Mouse (Mus musculus) layer of hippocampus, adult 9-11 months (tissue): Measurements from ENCODE around the gene Casc1.

Experiments
- DNase-seq: peaks from one replicate; pipeline ENCODE4 v3.0.0; 2022

Gene Casc1

DNA sequence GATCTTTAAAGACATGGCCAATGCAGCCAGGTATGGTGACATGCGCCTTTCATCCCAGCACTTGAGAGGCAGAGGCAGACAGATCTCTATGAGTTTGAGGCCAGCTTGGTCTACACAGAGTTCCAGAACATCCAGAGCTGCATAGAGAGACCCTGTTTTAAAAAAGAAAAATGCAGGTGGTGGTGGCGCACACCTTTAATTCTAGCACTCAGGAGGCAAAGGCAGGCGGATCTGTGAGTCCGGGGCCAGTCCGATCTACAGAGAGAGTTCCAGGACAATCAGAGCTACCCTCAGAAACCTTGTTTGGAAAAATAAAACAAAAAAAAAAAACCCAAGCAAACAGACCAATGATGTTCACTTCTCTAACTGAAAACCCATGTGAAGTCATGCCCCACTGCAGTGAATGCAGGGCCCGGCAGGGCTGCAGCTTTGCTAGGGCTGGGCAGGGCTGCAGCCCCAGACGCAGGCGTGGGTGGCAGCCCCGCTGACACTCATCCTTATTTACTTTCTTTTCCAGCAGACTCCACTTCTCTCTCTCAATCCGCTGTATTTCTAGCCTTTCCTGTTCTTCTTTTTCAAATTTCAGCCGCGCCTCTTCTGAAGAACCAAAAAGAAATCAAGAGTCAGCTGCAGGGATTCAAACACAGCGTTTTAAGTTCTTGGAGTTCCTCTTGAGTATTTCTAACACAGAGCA, 8.2 kb downstream of the Casc1 start:
- no peak for DNase-seq

- no peak for DNase-seq
These were observed 12.7 kb downstream of the Casc1 start for GRCm38 (mm10) chr6:145197949-145198686.

DNA sequence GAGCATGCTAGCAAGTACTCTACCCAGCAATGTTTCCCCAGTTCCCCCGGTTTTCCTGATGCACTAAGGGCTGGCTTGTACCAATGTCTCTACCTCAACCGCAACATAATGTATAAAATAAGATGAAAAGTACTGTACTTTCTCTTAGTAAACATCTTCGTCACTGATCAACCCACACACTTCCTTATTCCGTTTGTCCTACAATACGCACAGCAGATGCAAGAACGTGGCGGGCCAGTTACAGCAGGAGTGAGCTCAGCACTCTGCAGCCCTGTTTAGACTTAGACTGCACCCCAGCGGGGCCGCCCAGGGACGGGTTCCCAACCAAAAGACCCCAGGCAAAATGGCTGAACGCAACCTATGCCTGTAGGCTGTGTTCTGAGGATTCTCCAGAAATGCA, 17.4 kb downstream of the Casc1 start:
- DNase-seq = no peak

- no peak for DNase-seq
These were observed 17.8 kb downstream of the Casc1 start for GRCm38 (mm10) chr6:145193038-145193437.

GRCm38 (mm10) chr6:145187093-145188088, 23.4 kb downstream of the Casc1 start:
- DNase-seq = peak; percentile 71

DNA sequence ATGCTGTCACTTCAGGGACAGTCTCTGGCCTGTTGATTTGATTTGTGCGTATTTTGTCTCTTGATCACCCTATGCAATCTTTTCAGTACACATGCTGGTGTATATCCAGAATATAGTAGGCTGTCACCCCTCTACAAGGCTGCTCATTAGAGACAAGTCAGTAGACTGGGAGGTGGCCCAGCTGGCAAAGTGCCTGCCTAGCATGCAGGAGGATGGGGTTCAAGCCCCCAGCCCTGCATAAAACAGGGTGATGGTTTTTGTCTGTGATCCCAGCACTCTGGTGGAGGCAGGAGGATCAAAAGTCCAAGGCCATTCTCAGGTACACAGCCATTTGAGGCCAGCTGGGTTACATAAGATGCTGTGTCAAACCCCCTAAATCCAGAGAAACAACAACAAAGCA, 24.7 kb downstream of the Casc1 start:
- no peak for DNase-seq

DNA sequence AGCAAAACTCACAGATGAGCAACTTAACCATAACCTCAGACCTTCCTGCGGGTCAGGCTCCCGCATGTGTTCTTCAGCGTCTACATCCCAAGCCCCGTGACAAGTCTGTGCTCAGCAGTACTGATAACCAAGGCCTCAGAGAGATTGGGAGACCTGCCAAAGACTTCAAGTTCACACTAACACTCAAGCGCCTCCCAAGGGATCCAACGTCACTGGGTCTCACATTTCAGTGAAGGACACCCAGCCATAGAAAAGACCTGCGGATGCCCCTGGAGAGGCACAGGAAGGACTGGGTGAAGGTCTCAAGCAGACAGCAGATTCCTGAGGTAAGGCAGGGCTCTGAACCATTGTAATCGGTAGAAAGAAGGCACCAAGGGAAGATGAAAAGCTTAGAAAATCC, 28.8 kb downstream of the Casc1 start:
- no peak for DNase-seq

GRCm38 (mm10) chr6:145179665-145180064, 31.1 kb downstream of the Casc1 start:
- no peak for DNase-seq

GRCm38 (mm10) chr6:145176474-145176873, 34.3 kb downstream of the Casc1 start:
- DNase-seq = no peak

DNA sequence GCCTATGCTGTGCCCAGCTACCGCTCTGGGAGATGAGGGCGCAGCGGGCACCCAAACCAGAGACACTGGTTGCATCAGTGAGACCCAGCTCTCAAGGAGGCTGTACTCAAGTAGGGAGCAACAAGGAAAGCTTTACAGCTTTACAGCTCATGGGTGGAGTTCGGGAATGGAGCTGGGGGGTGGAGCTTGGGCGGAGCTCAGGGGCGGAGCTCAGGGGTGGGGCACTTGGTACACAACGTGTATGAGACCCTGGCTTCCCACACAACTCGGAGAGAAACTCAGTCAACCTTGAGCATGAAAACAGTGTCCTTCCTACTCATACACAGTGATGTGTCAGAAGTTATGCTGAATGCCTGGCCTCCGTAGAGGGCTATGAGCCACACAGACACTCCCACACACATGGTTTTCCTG, 35.2 kb downstream of the Casc1 start:
- DNase-seq = no peak

GRCm38 (mm10) chr6:145173781-145174191, 37.0 kb downstream of the Casc1 start:
- no peak for DNase-seq

DNA sequence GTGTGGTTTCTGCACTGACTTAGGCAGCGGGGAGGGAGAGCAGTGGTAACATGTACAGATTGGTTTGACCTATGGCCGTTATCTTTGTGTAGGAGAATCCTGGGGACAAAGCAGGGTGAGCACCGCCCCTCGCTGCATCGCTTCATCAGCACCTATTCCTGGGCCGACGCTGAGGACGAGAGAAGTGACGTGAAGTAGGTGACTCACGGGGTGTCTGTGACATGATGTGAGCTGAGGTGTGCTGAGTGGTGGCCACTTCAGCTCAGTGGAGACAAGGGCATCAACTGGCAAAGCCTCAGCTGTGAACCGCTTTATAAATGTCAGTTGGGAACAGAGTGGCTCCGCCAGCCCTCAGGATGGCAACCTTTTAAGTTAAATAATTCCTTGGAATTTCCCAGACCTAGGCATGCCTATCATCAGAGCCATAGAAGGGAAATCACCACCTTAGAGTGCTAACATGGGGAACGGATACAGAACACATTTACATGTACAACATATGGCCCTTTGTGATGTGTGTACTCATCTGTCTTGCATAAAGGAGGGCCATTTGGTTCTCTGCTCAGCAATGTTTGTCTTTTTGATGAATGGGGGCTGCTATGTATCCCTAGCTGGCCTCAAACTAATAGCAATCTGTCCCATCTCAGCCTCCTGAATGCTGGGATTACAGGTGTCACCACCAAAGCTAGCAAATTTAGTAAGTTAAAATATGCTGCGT, 38.8 kb downstream of the Casc1 start:
- no peak for DNase-seq

DNA sequence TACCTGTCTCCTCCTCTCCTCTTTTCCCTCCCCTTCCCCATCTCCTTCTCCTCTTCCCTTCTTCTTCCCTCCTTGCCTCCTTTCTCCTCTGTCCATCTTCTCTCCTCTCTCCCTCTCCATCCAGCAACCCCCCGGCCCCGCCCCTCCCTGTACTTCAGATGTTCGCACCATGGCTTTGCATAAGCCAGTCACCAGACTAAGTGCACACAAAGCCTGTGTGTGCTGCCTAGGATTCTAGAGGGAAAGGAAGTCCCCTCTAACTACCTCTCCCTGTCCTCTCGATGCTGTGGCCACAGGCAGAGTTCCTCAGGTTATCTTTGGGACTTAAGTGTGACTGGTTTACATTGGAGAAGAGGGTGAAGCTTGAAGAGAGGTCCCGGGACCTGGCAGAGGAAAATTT, 50.2 kb downstream of the Casc1 start:
- DNase-seq = no peak

DNA sequence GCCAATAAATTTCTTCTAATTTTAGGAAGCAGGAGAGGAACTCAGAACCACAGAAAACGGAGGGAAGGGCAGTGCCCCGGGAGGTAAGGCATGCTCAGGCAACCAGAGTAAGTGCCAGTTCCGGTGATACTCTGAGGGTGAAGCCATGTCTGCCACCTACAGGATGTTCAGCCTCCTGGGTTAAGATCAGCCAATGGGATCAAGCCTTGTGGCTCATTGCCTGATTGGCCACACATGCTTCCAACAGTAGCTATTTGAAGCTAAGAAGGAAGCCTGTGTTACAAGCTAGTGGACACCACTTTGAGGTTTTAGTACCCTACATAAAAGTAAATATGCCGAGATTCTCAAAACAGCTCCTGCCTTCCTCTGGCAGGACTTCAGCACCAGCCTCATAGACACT, 52.2 kb downstream of the Casc1 start:
- no peak for DNase-seq

- peak; percentile 72 for DNase-seq
These were observed 61.8 kb downstream of the Casc1 start for GRCm38 (mm10) chr6:145149054-145149453.

DNA sequence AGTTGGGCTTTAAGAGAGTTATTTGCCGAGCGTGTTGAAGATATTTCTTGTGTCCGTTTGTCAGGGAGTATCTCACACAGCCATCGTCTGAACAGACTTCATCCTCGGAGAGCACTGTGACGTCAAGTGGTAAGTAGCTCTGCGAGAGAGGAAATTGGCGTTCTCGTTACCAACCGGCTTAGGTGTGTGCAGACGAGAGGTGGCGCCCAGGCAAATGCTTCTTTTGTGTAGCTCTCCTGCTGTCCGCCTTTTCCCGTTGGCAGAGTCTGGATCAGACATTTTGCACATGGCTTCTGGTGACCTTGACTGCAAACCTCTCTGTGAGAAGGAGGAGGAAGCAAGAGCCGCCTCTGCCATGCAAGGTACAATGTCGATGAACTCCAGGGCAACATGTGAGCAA, 63.1 kb downstream of the Casc1 start:
- no peak for DNase-seq

DNA sequence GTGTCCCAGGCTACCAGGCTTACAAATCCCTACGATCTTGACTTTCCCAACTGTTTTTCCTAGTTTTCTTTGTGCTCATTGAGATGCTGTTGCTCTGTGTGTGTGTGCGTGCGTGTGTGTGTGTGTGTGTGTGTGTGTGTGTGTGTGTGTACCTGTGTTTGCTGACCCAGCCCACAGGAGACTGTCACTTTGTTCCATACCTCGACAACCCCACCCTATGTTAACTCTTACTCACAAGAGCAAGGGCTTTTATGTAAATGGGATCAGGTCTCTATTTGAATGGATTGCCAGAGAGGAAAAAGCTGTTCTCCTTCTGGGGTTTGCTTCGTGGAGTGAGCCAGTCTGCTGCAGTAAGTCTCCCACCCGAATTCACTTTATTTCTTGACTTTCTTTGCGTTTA, 65.6 kb downstream of the Casc1 start:
- no peak for DNase-seq

GRCm38 (mm10) chr6:145141827-145142226, 69.0 kb downstream of the Casc1 start:
- no peak for DNase-seq

- DNase-seq = no peak
These were observed 70.1 kb downstream of the Casc1 start for GRCm38 (mm10) chr6:145140706-145141105.

DNA sequence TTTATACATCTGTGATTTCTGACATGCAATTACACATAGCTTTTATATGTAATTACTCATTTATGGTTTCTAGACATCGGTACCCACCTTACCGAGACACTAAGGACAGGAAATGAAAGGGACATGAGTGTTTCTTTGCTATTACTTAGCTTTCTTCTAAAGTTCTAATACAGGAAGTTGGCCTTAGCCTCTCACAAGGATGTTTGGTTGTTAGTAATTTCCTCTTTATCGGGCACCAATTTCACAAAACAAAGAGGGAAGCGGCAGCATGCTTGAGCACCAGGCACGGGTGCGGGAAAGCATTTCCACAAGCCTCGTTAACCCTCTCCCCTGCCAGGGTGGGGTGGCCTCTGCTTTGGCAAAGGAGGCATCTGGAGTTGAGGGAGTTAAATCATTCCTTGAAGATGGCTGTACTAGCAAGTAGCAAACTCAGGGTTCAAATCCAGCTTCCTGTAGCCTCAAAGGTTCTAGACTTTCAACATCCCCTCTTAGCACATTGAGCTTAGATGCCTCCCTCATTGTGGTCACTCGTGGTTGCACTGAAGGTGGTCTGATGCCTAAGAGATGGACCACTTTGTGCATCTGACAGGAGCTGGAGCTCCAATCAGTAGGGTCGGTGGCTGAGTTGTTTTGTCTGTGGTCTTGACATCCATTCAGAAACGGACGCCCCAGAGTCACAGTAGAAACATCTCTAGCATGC, 70.9 kb downstream of the Casc1 start:
- no peak for DNase-seq

GRCm38 (mm10) chr6:145139236-145139635, 71.6 kb downstream of the Casc1 start:
- DNase-seq = no peak

GRCm38 (mm10) chr6:145136831-145137230, 74.0 kb downstream of the Casc1 start:
- no peak for DNase-seq
